Mouse (Mus musculus) Patski (cell line): ENCODE measurements around the gene Rab5if. TPM values are rescaled to one million over a fixed set of nuclear protein-coding genes. Genes with fewer than 3 reads are reported as not detected.
"Not testable (repeated sequence)": the region's sequence is repeated elsewhere in the genome, so short reads cannot be mapped to it uniquely, and the experiment has no call there.

Source experiments
- ATAC-seq: fragments of 100-300 bp; one replicate; pipeline ENCODE4 v1.8.0; 2021
- CTCF ChIA-PET: fragments of 350-600 bp; sonication (Branson Sonifier 250); formaldehyde crosslinking; loops from one replicate; lab custom pipeline; 2022; ENCODE audit warnings: inconsistent platforms; lab: Charles Lee
- POLR2A ChIA-PET: fragments of 350-600 bp; sonication (Branson Sonifier 250); formaldehyde crosslinking; loops from one replicate; lab custom pipeline; 2022; ENCODE audit warnings: antibody characterized with exemption, inconsistent platforms; lab: Charles Lee
- DNase-seq: peaks from one replicate; pipeline ENCODE4 v3.0.0-alpha.2; 2011; ENCODE audit warnings: low read depth, low spot score
- H3K27me3 ChIP-seq: fragments of 371-371 bp; one replicate; pipeline ENCODE4 v1.5.1; 2021
- CTCF ChIP-seq: fragments of 100-300 bp; IDR thresholded peaks from one replicate; pipeline ENCODE4 v1.5.1; 2021
- in situ Hi-C: fragments of 300-500 bp; cut with MboI; formaldehyde crosslinking; loops from 3 replicates; pipeline ENCODE4 v1.11.1; 2018; ENCODE audit warnings: low pct_unique_long_range_greater_than_20kb, mixed read lengths
- polyA plus RNA-seq: library from polyadenylated mRNA; unstranded; gene quantifications from one replicate; pipeline ENCODE4 v1.2.3, GENCODE M21; 2021

Gene Rab5if
- polyA plus RNA-seq, 1 experiment from 2014 or later: 206 TPM

- no peak for DNase-seq
- ChIA-PET CTCF (interaction anchor here (0.7 to 1.8 kb wide), 10 partner anchors 9 to 224 kb away, joined by 3 to 4 read pairs (median 3); no protein-coding TSS in a partner anchor), POLR2A (interaction anchor here (0.5 kb wide), 1 partner anchor 254 kb away, joined by 3 read pairs; no protein-coding TSS in a partner anchor)
- H3K27me3 ChIP-seq: no peaks in the 10 kb centered on the region
- in situ Hi-C loops: no loop called here
- ATAC-seq: no peak
- peak; percentile 66 for TF ChIP-seq CTCF
Measured at GRCm38 (mm10) chr2:156903367-156903766, 40.4 kb downstream of the Rab5if start.

GRCm38 (mm10) chr2:156904976-156905717, 42.2 kb downstream of the Rab5if start:
- H3K27me3 ChIP-seq: no peaks in the 10 kb centered on the region
- POLR2A ChIA-PET: no interaction called here
- in situ Hi-C loops: no loop called here
- CTCF ChIA-PET: interaction anchor here (0.9 to 1.8 kb wide), 3 partner anchors 11 to 91 kb away, joined by 3 to 5 read pairs (median 4); no protein-coding TSS in a partner anchor
- DNase-seq: no peak
- TF ChIP-seq CTCF: peak; percentile 88
- no peak for ATAC-seq

- in situ Hi-C loops, DNase-seq, H3K27me3 ChIP-seq, ATAC-seq, POLR2A ChIA-PET: not testable (repeated sequence)
- CTCF ChIA-PET: interaction anchor here (1.1 kb wide), 1 partner anchor 90 kb away, joined by 5 read pairs; no protein-coding TSS in a partner anchor
Measured at GRCm38 (mm10) chr2:156905931-156906330, 43.0 kb downstream of the Rab5if start.

- CTCF ChIA-PET: interaction anchor here (1.4 kb wide), 1 partner anchor 10 kb away, joined by 3 read pairs; no protein-coding TSS in a partner anchor
- no peak for DNase-seq
- POLR2A ChIA-PET: no interaction called here
- in situ Hi-C loops: loop anchor here (5.0 kb wide), 1 partner anchor 34 kb away; no protein-coding TSS in a partner anchor
- no peak for ATAC-seq
- no peak for TF ChIP-seq CTCF
- H3K27me3 ChIP-seq: no peaks in the 10 kb centered on the region
Measured at GRCm38 (mm10) chr2:156913191-156913590, 50.3 kb downstream of the Rab5if start.

- ChIA-PET POLR2A (no interaction called here), CTCF (interaction anchor here (1.2 kb wide), 1 partner anchor 13 kb away, joined by 4 read pairs; no protein-coding TSS in a partner anchor)
- no peak for TF ChIP-seq CTCF
- in situ Hi-C loops: no loop called here
- DNase-seq (no peak), ATAC-seq (no peak)
- no peaks in the 10 kb centered on the region for H3K27me3 ChIP-seq
Measured at GRCm38 (mm10) chr2:156915559-156915958, 52.6 kb downstream of the Rab5if start.

GRCm38 (mm10) chr2:156916419-156917125, 53.6 kb downstream of the Rab5if start:
- in situ Hi-C loops: no loop called here
- no peak for TF ChIP-seq CTCF

GRCm38 (mm10) chr2:156918562-156918961, 55.6 kb downstream of the Rab5if start:
- no peak for TF ChIP-seq CTCF
- ChIA-PET CTCF (no interaction called here), POLR2A (no interaction called here)
- H3K27me3 ChIP-seq: no peaks in the 10 kb centered on the region
- in situ Hi-C loops: no loop called here
- ATAC-seq (no peak), DNase-seq (no peak)

More at GRCm38 (mm10) chr2:156916419-156917125, 53.6 kb downstream of the Rab5if start:
- POLR2A ChIA-PET: no interaction called here
- CTCF ChIA-PET: no interaction called here
- DNase-seq: no peak
- no peaks in the 10 kb centered on the region for H3K27me3 ChIP-seq
- ATAC-seq: no peak

- DNase-seq, ATAC-seq, in situ Hi-C loops, CTCF ChIA-PET, H3K27me3 ChIP-seq, POLR2A ChIA-PET: not testable (repeated sequence)
Measured at GRCm38 (mm10) chr2:156919191-156919590, 56.3 kb downstream of the Rab5if start.

- TF ChIP-seq CTCF: no peak
- no peak for DNase-seq
- H3K27me3 ChIP-seq: no peaks in the 10 kb centered on the region
- no peak for ATAC-seq
- in situ Hi-C loops: no loop called here
- ChIA-PET CTCF (no interaction called here), POLR2A (no interaction called here)
Measured at GRCm38 (mm10) chr2:156919796-156920195, 56.9 kb downstream of the Rab5if start.

- no peaks in the 10 kb centered on the region for H3K27me3 ChIP-seq
- no peak for ATAC-seq
- TF ChIP-seq CTCF: no peak
- in situ Hi-C loops: no loop called here
- ChIA-PET POLR2A (no interaction called here), CTCF (interaction anchor here (0.7 kb wide), 1 partner anchor 10 kb away, joined by 3 read pairs; no protein-coding TSS in a partner anchor)
- no peak for DNase-seq
Measured at GRCm38 (mm10) chr2:156923057-156923456, 60.1 kb downstream of the Rab5if start.

Other genes starting within 250 kb of the Rab5if start
- 44.7 TPM for gene Dlgap4, start 249.4 kb upstream of the Rab5if start, polyA plus RNA-seq
- 38.7 TPM for gene Myl9, start 87.7 kb upstream of the Rab5if start, polyA plus RNA-seq
- 10.0 TPM for gene Tgif2, start 23.1 kb upstream of the Rab5if start, polyA plus RNA-seq
- gene 4930518I15Rik, start 5.2 kb upstream of the Rab5if start, polyA plus RNA-seq: 0.82 TPM
- 0.09 TPM for gene Sla2, start 24.1 kb downstream of the Rab5if start, polyA plus RNA-seq
- 73.5 TPM for gene Ndrg3, start 128.9 kb downstream of the Rab5if start, polyA plus RNA-seq
- 27.2 TPM for gene Dsn1, start 144.0 kb downstream of the Rab5if start, polyA plus RNA-seq
- gene Soga1, start 216.1 kb downstream of the Rab5if start, polyA plus RNA-seq: 35.3 TPM
- gene Tldc2, start 223.9 kb downstream of the Rab5if start, polyA plus RNA-seq: 0.33 TPM